Mouse (Mus musculus): ENCODE data around the gene Bcl11b.

DNA sequence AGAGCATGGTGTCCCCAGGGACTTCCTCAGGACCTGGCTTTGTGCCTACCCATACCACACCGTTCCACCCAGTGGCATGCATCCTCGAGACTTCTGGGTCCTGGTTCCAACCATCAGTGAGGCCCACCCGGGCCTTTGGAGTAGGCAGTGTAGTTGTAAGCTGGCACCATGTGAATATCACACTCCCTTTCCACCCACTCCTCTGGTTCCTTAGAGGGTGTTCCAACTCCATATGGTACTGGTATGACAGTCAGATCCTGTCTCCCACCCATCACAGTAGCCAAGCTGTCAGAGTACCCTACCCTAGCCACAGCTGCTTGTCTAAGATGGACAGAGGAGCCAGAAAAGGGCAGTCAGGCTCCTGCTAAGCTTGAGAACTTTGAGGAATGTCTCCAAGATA is 112.0 kb downstream of the Bcl11b start:
- TF ChIP-seq CTCF (IDR thresholded peaks at IDR 0.05; ENCODE audit: extremely low read depth, insufficient read length, insufficient replicate concordance, low read depth, low read length) (no peak), POLR2A (IDR thresholded peaks at IDR 0.05; ENCODE audit: low read depth, low read length) (no peak)

All from small intestine, adult 2 months (tissue).